ENCODE assay signal across 19 mouse cellular contexts in the genomic region with DNA sequence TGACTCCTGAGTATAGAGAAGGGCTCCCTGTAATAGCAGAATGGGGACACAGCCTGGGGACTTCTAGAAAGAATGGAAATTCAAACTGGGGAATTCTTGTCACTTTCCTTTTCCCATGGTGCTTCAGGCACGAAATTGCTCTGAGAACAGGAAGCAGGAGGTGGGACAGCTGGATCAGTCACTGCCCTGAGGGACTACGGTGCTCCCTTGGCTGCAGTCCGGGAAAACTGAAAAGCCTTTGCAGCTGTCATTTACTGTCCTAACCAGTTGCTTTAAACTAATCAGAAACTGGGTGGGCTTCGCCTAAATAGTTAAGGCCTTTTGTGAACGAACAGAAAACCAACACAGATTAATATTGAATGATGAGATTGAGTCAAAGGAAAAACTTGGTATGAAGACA.
A peak's percentile ranks its signal among the peaks of the same experiment; 100 is the strongest.
DNase-seq lines count a peak whose midpoint lies in the region; ATAC-seq and TF ChIP-seq lines count a peak whose summit lies in the region.
"Had no signal": no experiment of that assay in that cellular context is flagged by ENCODE, and none has a peak within 500 bp of the region (broad histone marks: within the 10 kb centered on the region; RNA-seq: fewer than 3 reads in every experiment).

No protein-coding gene starts in this region.

- no peaks in the 10 kb centered on the region for H3K4me1 ChIP-seq in heart, embryonic 10.5 days
- no peaks in the 10 kb centered on the region for H3K4me1 ChIP-seq in kidney, embryonic 16.5 days (ENCODE audit: insufficient read depth, low read length)
- H3K4me1 ChIP-seq: heart, embryonic 15.5 days; hindbrain, embryonic 15.5 days; liver, embryonic 15.5 days had no signal

- H3K36me3 ChIP-seq in heart, embryonic 10.5 days, result no peaks in the 10 kb centered on the region
- no peaks in the 10 kb centered on the region for H3K36me3 ChIP-seq in kidney, embryonic 16.5 days (ENCODE audit: insufficient read depth, low read length)
- H3K36me3 ChIP-seq: G1E; heart, embryonic 15.5 days; hindbrain, embryonic 15.5 days; limb, embryonic 13.5 days; liver, embryonic 15.5 days had no signal

- no peak overlapping the region for H3K4me3 ChIP-seq in heart, embryonic 10.5 days
- H3K4me3 ChIP-seq in kidney, embryonic 16.5 days (ENCODE audit: low read length), result no peak overlapping the region
- H3K4me3 ChIP-seq: heart, embryonic 15.5 days; hindbrain, embryonic 15.5 days; left cerebral cortex, adult 2 months; limb, embryonic 13.5 days; liver, embryonic 15.5 days had no signal

- WGBS in heart, embryonic 10.5 days, result 69% methylated on average over 5 of the region's 5 CpGs
- 58% methylated on average over 5 of the region's 5 CpGs for WGBS in kidney, embryonic 16.5 days

- TF ChIP-seq POLR2A in brain, embryonic 14.5 days (IDR thresholded peaks at IDR 0.05; ENCODE audit: borderline replicate concordance, extremely low read depth, insufficient read depth, insufficient read length, poor library complexity, severe bottlenecking), result no peak

- no peak overlapping the region for H3K27ac ChIP-seq in heart, embryonic 10.5 days
- H3K27ac ChIP-seq in kidney, embryonic 16.5 days (ENCODE audit: low read length), result no peak overlapping the region
- H3K27ac ChIP-seq: heart, embryonic 15.5 days; hindbrain, embryonic 15.5 days; left cerebral cortex, adult 2 months; limb, embryonic 13.5 days; liver, embryonic 15.5 days had no signal

- H3K27me3 ChIP-seq in heart, embryonic 10.5 days (ENCODE audit: insufficient read depth, poor library complexity, severe bottlenecking), result no peaks in the 10 kb centered on the region
- no peaks in the 10 kb centered on the region for H3K27me3 ChIP-seq in kidney, embryonic 16.5 days (ENCODE audit: insufficient read depth, low read length)
- H3K27me3 ChIP-seq: heart, embryonic 15.5 days; hindbrain, embryonic 15.5 days; liver, embryonic 15.5 days had no signal

- TF ChIP-seq CTCF in brain, embryonic 14.5 days (IDR thresholded peaks at IDR 0.05; ENCODE audit: borderline replicate concordance, extremely low read depth, insufficient read depth, insufficient read length), result no peak

- no peak overlapping the region for H3K4me2 ChIP-seq in kidney, embryonic 16.5 days (replicated peaks; ENCODE audit: low read depth, low read length)
- H3K4me2 ChIP-seq: heart, embryonic 15.5 days; hindbrain, embryonic 15.5 days; limb, embryonic 13.5 days; liver, embryonic 15.5 days had no signal

- H3K9ac ChIP-seq in kidney, embryonic 16.5 days (replicated peaks; ENCODE audit: low read length), result no peak overlapping the region
- H3K9ac ChIP-seq: heart, embryonic 15.5 days; hindbrain, embryonic 15.5 days; limb, embryonic 13.5 days; liver, embryonic 15.5 days had no signal

- H3K9me3 ChIP-seq in heart, embryonic 10.5 days, result no peaks in the 10 kb centered on the region
- H3K9me3 ChIP-seq in kidney, embryonic 16.5 days (ENCODE audit: low read length), result no peaks in the 10 kb centered on the region
- H3K9me3 ChIP-seq: heart, embryonic 15.5 days; hindbrain, embryonic 15.5 days; limb, embryonic 13.5 days had no signal

- peak; percentile 94 for DNase-seq in heart, adult 11 months
- DNase-seq in heart, embryonic 10.5 days (ENCODE audit: low spot score), result no peak
- peak; percentile 9 for DNase-seq in kidney, postnatal 14 days
- DNase-seq in brain, embryonic 14.5 days (ENCODE audit: low read depth), result peak; percentile 63
- peak; percentile 17 to 29 for DNase-seq in heart, adult 9 months (ENCODE audit: low spot score in 2 of 2)
- no peak for DNase-seq in B cell, adult 2 months
- no peak for DNase-seq in spleen, postnatal 10 days (ENCODE audit: low spot score in 2 of 2)
- DNase-seq: lung, postnatal 14 days; thymus, adult 18-20 months had no signal

- no peak for ATAC-seq in kidney, embryonic 16.5 days (ENCODE audit: low FRiP score, low TSS enrichment)
- ATAC-seq: CD4-positive, CD25-positive, alpha-beta regulatory T cell, adult 4 months; forebrain, embryonic 16.5 days; intestine, postnatal 0 days had no signal

Comparison
In these comparisons a context has a peak if more than half of its experiments do, and no peak if none do; other contexts are left out.
1. DNase-seq: peak in heart, adult 11 months (single experiment), kidney, postnatal 14 days (single experiment), brain, embryonic 14.5 days (single experiment) and heart, adult 9 months (2 of 2); none in heart, embryonic 10.5 days (single experiment), B cell, adult 2 months (0 of 2) and spleen, postnatal 10 days (0 of 2).